Mouse (Mus musculus) embryonic facial prominence, embryonic 11.5 days (tissue): ENCODE measurements around the gene Taf9. TPM values are rescaled to one million over a fixed set of nuclear protein-coding genes. Genes with fewer than 3 reads are reported as not detected.

Source experiments
- ATAC-seq: fragments of 200-750 bp; cut with Nextera tagmentation; replicated peaks from 2 replicates; pipeline ENCODE4 v1.8.0; 2017; ENCODE audit warnings: low read depth; ENCODE audit not compliant: insufficient number of reproducible peaks, low FRiP score, low TSS enrichment
- DNase-seq: peaks from one replicate; pipeline ENCODE4 v3.0.0-alpha.2; 2015; ENCODE audit warnings: low spot score
- H3K27ac ChIP-seq: fragments of 300-500 bp; sonication (generic); replicated peaks from 2 replicates; pipeline ENCODE4 v1.5.1; 2014; ENCODE audit warnings: mild to moderate bottlenecking, low read depth, low read length, control low read depth
- H3K27me3 ChIP-seq: fragments of 300-500 bp; sonication (generic); 2 replicates; pipeline ENCODE4 v1.6.1; 2014; ENCODE audit warnings: mild to moderate bottlenecking, low read length, moderate library complexity, mixed read lengths; ENCODE audit not compliant: control insufficient read depth, insufficient read depth
- H3K36me3 ChIP-seq: fragments of 300-500 bp; sonication (generic); replicated peaks from 2 replicates; pipeline ENCODE4 v1.6.1; 2014; ENCODE audit warnings: low read depth, mild to moderate bottlenecking, low read length, moderate library complexity, mixed read lengths; ENCODE audit not compliant: control insufficient read depth, insufficient read depth
- H3K4me1 ChIP-seq: fragments of 300-500 bp; sonication (generic); 2 replicates; pipeline ENCODE4 v1.6.1; 2014; ENCODE audit warnings: low read length, mixed read lengths; ENCODE audit not compliant: control insufficient read depth, insufficient read depth
- H3K4me2 ChIP-seq: fragments of 300-500 bp; sonication (generic); 2 replicates; pipeline ENCODE4 v1.6.1; 2014; ENCODE audit warnings: low read depth, mild to moderate bottlenecking, control low read depth, low read length, moderate library complexity
- H3K4me3 ChIP-seq: fragments of 300-500 bp; sonication (generic); 2 replicates; pipeline ENCODE4 v1.5.1; 2014; ENCODE audit warnings: low read depth, low read length, control low read depth
- H3K9ac ChIP-seq: fragments of 300-500 bp; sonication (generic); replicated peaks from 2 replicates; pipeline ENCODE4 v1.6.1; 2014; ENCODE audit warnings: mild to moderate bottlenecking, control low read depth, low read length
- H3K9me3 ChIP-seq: fragments of 300-500 bp; sonication (generic); replicated peaks from 2 replicates; pipeline ENCODE4 v1.6.1; 2016; ENCODE audit warnings: mild to moderate bottlenecking, low read length, inconsistent platforms, mixed read lengths; ENCODE audit not compliant: control insufficient read depth
- WGBS: fragments of 180-500 bp; shearing (Covaris S2); extraction: QIAGEN DNeasy Blood & Tissue Kit; methylation state at CpG from one replicate; pipeline ENCODE4 v1.1.7; 2014; 5-methylcytosine and 5-hydroxymethylcytosine counted together
- polyA plus RNA-seq: library from polyadenylated mRNA; unstranded; fragments of >200 nt; fragmentation: Nextera tagmentation; extraction: Ambion mirVana; gene quantifications from 2 replicates; pipeline ENCODE4 v1.2.1, GENCODE M21; 2014

Gene Taf9
- polyA plus RNA-seq, result 20.2 and 25.7 TPM in 2 replicates

GRCm38 (mm10) chr13:100651439-100652186, at the start of gene Taf9:
Gene Taf9 (plus strand): TSS chr13:100651579.
- H3K4me3 ChIP-seq, result peak within 1 kb of the TSS; percentile 82
- H3K4me2 ChIP-seq, result peak within 1 kb of the TSS; percentile 77
- H3K27me3 ChIP-seq, result no peaks in the 10 kb centered on the region
- under 1% methylated on average over 51 of the region's 63 CpGs for WGBS
- DNase-seq, result no peak
- H3K9ac ChIP-seq, result peak within 1 kb of the TSS; percentile 86
- H3K27ac ChIP-seq, result peak within 1 kb of the TSS; percentile 90
- no peaks in the 10 kb centered on the region for H3K9me3 ChIP-seq
- no peaks in the 10 kb centered on the region for H3K36me3 ChIP-seq
- no peak for ATAC-seq
- H3K4me1 ChIP-seq, result peaks cover 2% of the 10 kb centered on the region; the same call in 1 of the 2 replicates

GRCm38 (mm10) chr13:100602239-100602902, 49.0 kb upstream of the Taf9 start:
- WGBS, result 71% methylated on average over 5 of the region's 5 CpGs
- Histone ChIP-seq H3K9ac (no peak overlapping the region), H3K9me3 (no peaks in the 10 kb centered on the region)

GRCm38 (mm10) chr13:100603031-100603737, 48.2 kb upstream of the Taf9 start:
- no peaks in the 10 kb centered on the region; the same call in 1 of the 2 replicates for H3K9me3 ChIP-seq
- DNase-seq, result no peak
- H3K36me3 ChIP-seq, result no peaks in the 10 kb centered on the region
- 87% methylated on average over 10 of the region's 10 CpGs for WGBS
- no peaks in the 10 kb centered on the region for H3K27me3 ChIP-seq
- no peak overlapping the region for H3K4me2 ChIP-seq
- H3K4me3 ChIP-seq, result no peak overlapping the region
- H3K27ac ChIP-seq, result no peak overlapping the region
- H3K9ac ChIP-seq, result no peak overlapping the region
- ATAC-seq, result no peak
- no peaks in the 10 kb centered on the region for H3K4me1 ChIP-seq

More at GRCm38 (mm10) chr13:100602239-100602902, 49.0 kb upstream of the Taf9 start:
- 0 out of 2 replicates have a peak, but pooled peaks have one; percentile 29 for ATAC-seq
- Histone ChIP-seq H3K4me1 (no peaks in the 10 kb centered on the region), H3K27me3 (no peaks in the 10 kb centered on the region), H3K4me2 (no peak overlapping the region), H3K36me3 (no peaks in the 10 kb centered on the region), H3K4me3 (no peak overlapping the region), H3K27ac (no peak overlapping the region)
- no peak for DNase-seq

- DNase-seq (no peak), ATAC-seq (no peak)
- H3K4me2 ChIP-seq, result no peak overlapping the region
- no peaks in the 10 kb centered on the region for H3K4me1 ChIP-seq
- no peak overlapping the region for H3K9ac ChIP-seq
- H3K4me3 ChIP-seq, result no peak overlapping the region
- H3K27ac ChIP-seq, result no peak overlapping the region
- no peaks in the 10 kb centered on the region; the same call in 1 of the 2 replicates for H3K9me3 ChIP-seq
- H3K27me3 ChIP-seq, result no peaks in the 10 kb centered on the region
- H3K36me3 ChIP-seq, result no peaks in the 10 kb centered on the region
- WGBS, result 87% methylated on average over 11 of the region's 11 CpGs
These were observed 47.7 kb upstream of the Taf9 start for GRCm38 (mm10) chr13:100603738-100604095.

GRCm38 (mm10) chr13:100605845-100606244, 45.5 kb upstream of the Taf9 start:
- ATAC-seq (no peak), DNase-seq (no peak)
- no peaks in the 10 kb centered on the region for H3K36me3 ChIP-seq
- H3K27me3 ChIP-seq, result no peaks in the 10 kb centered on the region
- no peak overlapping the region for H3K27ac ChIP-seq
- no peak overlapping the region for H3K9ac ChIP-seq
- WGBS, result 73% methylated on average over 1 of the region's 1 CpGs
- H3K4me2 ChIP-seq, result no peak overlapping the region
- H3K9me3 ChIP-seq, result no peaks in the 10 kb centered on the region; the same call in 1 of the 2 replicates
- H3K4me1 ChIP-seq, result no peaks in the 10 kb centered on the region
- no peak overlapping the region for H3K4me3 ChIP-seq

- ATAC-seq, result no peak
- H3K27ac ChIP-seq, result no peak overlapping the region
- WGBS, result 85% methylated on average over 8 of the region's 8 CpGs
These were observed 43.6 kb upstream of the Taf9 start for GRCm38 (mm10) chr13:100607756-100608155.

GRCm38 (mm10) chr13:100611266-100611665, 40.1 kb upstream of the Taf9 start:
- H3K36me3 ChIP-seq, result no peaks in the 10 kb centered on the region
- H3K4me2 ChIP-seq, result no peak overlapping the region
- 89% methylated on average over 13 of the region's 13 CpGs for WGBS
- no peak overlapping the region for H3K9ac ChIP-seq
- DNase-seq (no peak), ATAC-seq (no peak)
- H3K27me3 ChIP-seq, result peaks cover 4% of the 10 kb centered on the region; the same call in 1 of the 2 replicates
- H3K4me3 ChIP-seq, result no peak overlapping the region
- H3K4me1 ChIP-seq, result no peaks in the 10 kb centered on the region
- no peaks in the 10 kb centered on the region; the same call in 1 of the 2 replicates for H3K9me3 ChIP-seq
- H3K27ac ChIP-seq, result no peak overlapping the region

More at GRCm38 (mm10) chr13:100607756-100608155, 43.6 kb upstream of the Taf9 start:
- DNase-seq, result no peak
- Histone ChIP-seq H3K36me3 (no peaks in the 10 kb centered on the region), H3K4me1 (no peaks in the 10 kb centered on the region), H3K9ac (no peak overlapping the region), H3K4me2 (no peak overlapping the region), H3K27me3 (no peaks in the 10 kb centered on the region), H3K4me3 (no peak overlapping the region), H3K9me3 (no peaks in the 10 kb centered on the region; the same call in 1 of the 2 replicates)
